Mouse (Mus musculus): Measurements from ENCODE around the gene Cntnap5c.
"Not testable (repeated sequence)": the region's sequence is repeated elsewhere in the genome, so short reads cannot be mapped to it uniquely, and the experiment has no call there.

Gene Cntnap5c

GRCm38 (mm10) chr17:57768622-57769610 is at the start of gene Cntnap5c:
Gene Cntnap5c (plus strand): TSS chr17:57769570.
- DNase-seq (ENCODE audit: low spot score), result peak; percentile 17

- no peak for DNase-seq (ENCODE audit: low spot score)
Measured at GRCm38 (mm10) chr17:57742119-57742518, 27.3 kb upstream of the Cntnap5c start, which contains the start of gene Gm21834. Gene Gm21834 (minus strand): TSS chr17:57742219.

- no peak for DNase-seq (ENCODE audit: low spot score)
Measured at GRCm38 (mm10) chr17:57758033-57758432, 11.3 kb upstream of the Cntnap5c start.

- no peak for DNase-seq (ENCODE audit: low spot score)
Measured at GRCm38 (mm10) chr17:57767306-57767705, 2.1 kb upstream of the Cntnap5c start.

- no peak for DNase-seq (ENCODE audit: low spot score)
Measured at GRCm38 (mm10) chr17:57770904-57771303, 1.5 kb downstream of the Cntnap5c start.

GRCm38 (mm10) chr17:57788161-57788799 is 18.9 kb downstream of the Cntnap5c start:
- DNase-seq (ENCODE audit: low spot score), result no peak

- DNase-seq (ENCODE audit: low spot score), result no peak
Measured at GRCm38 (mm10) chr17:57795408-57795807, 26.0 kb downstream of the Cntnap5c start.

- no peak for DNase-seq (ENCODE audit: low spot score)
Measured at GRCm38 (mm10) chr17:57796668-57797311, 27.4 kb downstream of the Cntnap5c start.

- DNase-seq (ENCODE audit: low spot score), result no peak
Measured at GRCm38 (mm10) chr17:57799414-57799985, 30.1 kb downstream of the Cntnap5c start.

- DNase-seq (ENCODE audit: low spot score), result no peak
Measured at GRCm38 (mm10) chr17:57801180-57801579, 31.8 kb downstream of the Cntnap5c start.

GRCm38 (mm10) chr17:57837090-57837971 is 68.0 kb downstream of the Cntnap5c start:
- DNase-seq (ENCODE audit: low spot score), result no peak

- not testable (repeated sequence) for DNase-seq (ENCODE audit: low spot score)
Measured at GRCm38 (mm10) chr17:57855811-57856210, 86.4 kb downstream of the Cntnap5c start.

GRCm38 (mm10) chr17:57865996-57866395 is 96.6 kb downstream of the Cntnap5c start:
- DNase-seq (ENCODE audit: low spot score), result no peak

- DNase-seq (ENCODE audit: low spot score), result no peak
Measured at GRCm38 (mm10) chr17:57887742-57888389, 118.5 kb downstream of the Cntnap5c start.

GRCm38 (mm10) chr17:57911770-57912293 is 142.5 kb downstream of the Cntnap5c start:
- no peak for DNase-seq (ENCODE audit: low spot score)

GRCm38 (mm10) chr17:57984230-57984629 is 214.9 kb downstream of the Cntnap5c start:
- no peak for DNase-seq (ENCODE audit: low spot score)

GRCm38 (mm10) chr17:57988420-57988819 is 219.1 kb downstream of the Cntnap5c start:
- peak; percentile 14 for DNase-seq (ENCODE audit: low spot score)

- no peak for DNase-seq (ENCODE audit: low spot score)
Measured at GRCm38 (mm10) chr17:57996461-57996860, 227.1 kb downstream of the Cntnap5c start.

GRCm38 (mm10) chr17:57999080-57999479 is 229.7 kb downstream of the Cntnap5c start:
- DNase-seq (ENCODE audit: low spot score), result no peak

GRCm38 (mm10) chr17:58002845-58003244 is 233.5 kb downstream of the Cntnap5c start:
- DNase-seq (ENCODE audit: low spot score), result no peak
